Mouse (Mus musculus) hindbrain, embryonic 11.5 days (tissue): Measurements from ENCODE around the gene Ssxb2. TPM values are rescaled to one million over a fixed set of nuclear protein-coding genes. Genes with fewer than 3 reads are reported as not detected.
"Not testable (repeated sequence)": the region's sequence is repeated elsewhere in the genome, so short reads cannot be mapped to it uniquely, and the experiment has no call there.

Experiments
- ATAC-seq: fragments of 200-750 bp; cut with Nextera tagmentation; 2 replicates; pipeline ENCODE4 v1.8.0; 2017; ENCODE audit warnings: mild to moderate bottlenecking, moderate TSS enrichment, moderate library complexity; ENCODE audit not compliant: low FRiP score
- DNase-seq: peaks from one replicate; pipeline ENCODE4 v3.0.0-alpha.2; 2015; ENCODE audit warnings: low spot score
- H3K27ac ChIP-seq: fragments of 300-500 bp; sonication (generic); 2 replicates; pipeline ENCODE4 v1.5.1; 2014; ENCODE audit warnings: mild to moderate bottlenecking, low read depth, low read length
- H3K27me3 ChIP-seq: fragments of 300-500 bp; sonication (generic); 2 replicates; pipeline ENCODE4 v1.6.1; 2014; ENCODE audit warnings: mild to moderate bottlenecking, low read length, moderate library complexity, mixed read lengths; ENCODE audit not compliant: control insufficient read depth, insufficient read depth
- H3K36me3 ChIP-seq: fragments of 300-500 bp; sonication (generic); 2 replicates; pipeline ENCODE4 v1.6.1; 2014; ENCODE audit warnings: mild to moderate bottlenecking, low read length, moderate library complexity, mixed read lengths; ENCODE audit not compliant: control insufficient read depth, insufficient read depth
- H3K4me1 ChIP-seq: fragments of 300-500 bp; sonication (generic); replicated peaks from 2 replicates; pipeline ENCODE4 v1.6.1; 2014; ENCODE audit warnings: low read length, mixed read lengths; ENCODE audit not compliant: control insufficient read depth, insufficient read depth
- H3K4me2 ChIP-seq: fragments of 300-500 bp; sonication (generic); replicated peaks from 2 replicates; pipeline ENCODE4 v1.6.1; 2014; ENCODE audit warnings: mild to moderate bottlenecking, low read depth, low read length
- H3K4me3 ChIP-seq: fragments of 300-500 bp; sonication (generic); 2 replicates; pipeline ENCODE4 v1.5.1; 2014; ENCODE audit warnings: low read depth, low read length
- H3K9ac ChIP-seq: fragments of 300-500 bp; sonication (generic); 2 replicates; pipeline ENCODE4 v1.6.1; 2014; ENCODE audit warnings: low read depth, low read length
- H3K9me3 ChIP-seq: fragments of 300-500 bp; sonication (generic); 2 replicates; pipeline ENCODE4 v1.6.1; 2016; ENCODE audit warnings: low read length; ENCODE audit not compliant: control insufficient read depth
- WGBS: fragments of 180-500 bp; shearing (Covaris S2); extraction: QIAGEN DNeasy Blood & Tissue Kit; methylation state at CpG from one replicate; pipeline ENCODE4 v1.1.7; 2014; 5-methylcytosine and 5-hydroxymethylcytosine counted together
- polyA plus RNA-seq: library from polyadenylated mRNA; unstranded; fragments of >200 nt; fragmentation: Nextera tagmentation; extraction: Ambion mirVana; gene quantifications from 2 replicates; pipeline ENCODE4 v1.2.1, GENCODE M21; 2014

The Ssxb2 gene
- polyA plus RNA-seq = not detected in 2 replicates

DNA sequence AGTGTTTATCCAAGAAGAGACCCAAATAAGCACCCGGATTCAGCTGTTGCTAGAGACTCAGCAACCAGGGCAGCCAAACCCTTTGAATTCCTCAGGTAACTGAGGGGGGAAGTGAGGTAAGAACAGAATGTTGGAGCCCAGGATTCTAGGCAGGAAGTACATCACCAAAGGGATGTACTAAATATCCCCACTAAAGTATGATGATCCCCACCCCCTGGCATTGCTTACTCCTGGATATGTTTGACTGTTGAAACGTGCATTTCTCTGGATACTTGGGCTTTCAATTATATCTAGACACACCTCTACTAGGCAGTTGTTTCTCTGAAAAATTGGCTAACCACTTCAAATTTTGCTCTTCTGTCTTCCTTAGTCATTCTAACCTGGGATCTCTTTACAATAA, at the start of gene Ssxb2:
TSS of gene Ssxb2 (minus strand) at position 101 of the 400 bp plus-strand sequence.
- not testable (repeated sequence) for ATAC-seq, H3K4me1 ChIP-seq, H3K4me2 ChIP-seq, H3K9me3 ChIP-seq, H3K4me3 ChIP-seq, DNase-seq, H3K36me3 ChIP-seq, H3K9ac ChIP-seq, H3K27me3 ChIP-seq, H3K27ac ChIP-seq
- WGBS = 62% methylated on average over 2 of the region's 2 CpGs

DNA sequence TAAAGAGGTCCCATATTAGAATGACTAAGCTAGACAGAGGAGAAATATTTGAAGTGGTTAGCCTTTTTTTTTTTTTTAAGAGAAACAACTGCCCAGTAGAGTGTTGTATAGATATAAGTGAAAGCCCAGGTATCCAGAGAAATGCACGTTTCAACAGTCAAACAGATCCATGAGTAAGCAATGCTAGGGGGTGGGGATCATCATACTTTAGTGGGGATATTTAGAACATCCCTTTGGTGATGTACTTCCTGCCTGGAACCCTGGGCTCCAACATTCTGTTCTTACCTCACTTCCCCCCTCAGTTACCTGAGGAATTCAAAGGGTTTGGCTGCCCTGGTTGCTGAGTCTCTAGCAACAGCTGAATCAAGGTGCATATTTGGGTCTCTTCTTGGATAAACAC, 48.5 kb downstream of the Ssxb2 start, which contains the start of gene Ssxb1:
TSS of gene Ssxb1 (plus strand) at position 301 of the 400 bp plus-strand sequence.
- not testable (repeated sequence) for H3K36me3 ChIP-seq, DNase-seq, H3K27me3 ChIP-seq, H3K9ac ChIP-seq, H3K4me1 ChIP-seq, H3K4me3 ChIP-seq, H3K9me3 ChIP-seq, H3K27ac ChIP-seq, H3K4me2 ChIP-seq, ATAC-seq
- WGBS = 36% methylated on average over 1 of the region's 1 CpGs

Other genes starting within 250 kb of the Ssxb2 start
- 42.8 and 43.3 TPM in 2 replicates for gene Ftsj1, start 209.3 kb downstream of the Ssxb2 start, polyA plus RNA-seq
- gene Slc38a5, start 190.6 kb downstream of the Ssxb2 start, polyA plus RNA-seq = 5.5 and 5.7 TPM in 2 replicates
- not detected in 2 replicates for gene Ssxb10, start 134.3 kb downstream of the Ssxb2 start, polyA plus RNA-seq
- gene Ssxb9, start 94.7 kb downstream of the Ssxb2 start, polyA plus RNA-seq = not detected in 2 replicates
- gene Ssxb1, start 48.4 kb downstream of the Ssxb2 start, polyA plus RNA-seq = not detected in 2 replicates
- not detected in 2 replicates for gene Gm14459, start 63.2 kb upstream of the Ssxb2 start, polyA plus RNA-seq
- gene Ssxb6, start 86.5 kb upstream of the Ssxb2 start, polyA plus RNA-seq = not detected in 2 replicates
- not detected in 2 replicates for gene Ssxb3, start 130.1 kb upstream of the Ssxb2 start, polyA plus RNA-seq
- gene Ssxb8, start 229.1 kb upstream of the Ssxb2 start, polyA plus RNA-seq = not detected in 2 replicates